Mouse (Mus musculus): ENCODE data around the gene Trim80.

DNA sequence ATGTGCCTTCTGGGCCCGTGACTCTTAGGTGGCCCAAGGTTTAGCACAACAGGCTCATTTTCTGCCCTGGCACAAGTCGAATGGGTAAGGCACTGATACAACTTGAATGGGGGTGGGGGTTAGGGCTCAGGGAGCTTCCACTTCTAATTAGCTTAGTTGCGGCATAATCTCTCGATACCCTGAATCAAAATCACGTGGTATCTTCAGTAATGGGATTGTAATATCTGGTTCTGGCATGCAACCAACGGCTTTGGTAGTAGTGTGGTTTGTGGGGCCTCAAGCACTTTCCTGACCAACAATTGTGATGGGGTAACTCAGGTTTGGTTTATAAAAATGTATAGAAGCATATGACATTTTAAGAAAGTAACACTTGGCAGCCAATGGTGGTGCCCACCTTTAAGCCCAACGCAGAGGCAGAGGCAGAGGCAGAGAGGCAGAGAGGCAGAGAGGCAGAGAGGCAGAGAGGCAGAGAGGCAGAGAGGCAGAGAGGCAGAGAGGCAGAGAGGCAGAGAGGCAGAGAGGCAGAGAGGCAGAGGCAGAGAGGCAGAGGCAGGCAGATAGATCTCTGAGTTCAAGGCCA, 12.0 kb downstream of the Trim80 start:
- no peak for TF ChIP-seq POLR2AphosphoS2 (IDR thresholded peaks at IDR 0.05; ENCODE audit: insufficient read length, low read depth)
- no peak for TF ChIP-seq SRF (IDR thresholded peaks at IDR 0.05; ENCODE audit: control insufficient read depth, insufficient read length, low read depth)
- TF ChIP-seq MYOG (IDR thresholded peaks at IDR 0.05; ENCODE audit: control insufficient read depth in 1 of 3, insufficient read depth in 1 of 3, insufficient read length in 2 of 3, low read depth in 2 of 3), result no peak
- TF ChIP-seq POLR2A (IDR thresholded peaks at IDR 0.05; ENCODE audit: insufficient read length, low read depth), result no peak
